Mouse (Mus musculus) adrenal gland, adult 2 months (tissue): ENCODE data around the gene Neu3. TPM values are rescaled to one million over a fixed set of nuclear protein-coding genes. Genes with fewer than 3 reads are reported as not detected.
"Not testable (repeated sequence)": the region's sequence is repeated elsewhere in the genome, so short reads cannot be mapped to it uniquely, and the experiment has no call there.

ENCODE experiments used
- DNase-seq: peaks from one replicate; pipeline ENCODE4 v3.0.0; 2021
- polyA plus RNA-seq: library from polyadenylated mRNA; depleted of rRNA; stranded (reverse); fragments of >200 nt; gene quantifications from 2 replicates; pipeline ENCODE4 v1.2.3, GENCODE M21; 2012
- total RNA-seq, 2 experiments: library from RNA; stranded (reverse); gene quantifications; 2 replicates each; pipeline ENCODE4 v1.2.3; 2021

The Neu3 gene
- total and polyA plus RNA-seq, 3 experiments, result 1.4 to 2.7 (median 1.8) TPM

DNA sequence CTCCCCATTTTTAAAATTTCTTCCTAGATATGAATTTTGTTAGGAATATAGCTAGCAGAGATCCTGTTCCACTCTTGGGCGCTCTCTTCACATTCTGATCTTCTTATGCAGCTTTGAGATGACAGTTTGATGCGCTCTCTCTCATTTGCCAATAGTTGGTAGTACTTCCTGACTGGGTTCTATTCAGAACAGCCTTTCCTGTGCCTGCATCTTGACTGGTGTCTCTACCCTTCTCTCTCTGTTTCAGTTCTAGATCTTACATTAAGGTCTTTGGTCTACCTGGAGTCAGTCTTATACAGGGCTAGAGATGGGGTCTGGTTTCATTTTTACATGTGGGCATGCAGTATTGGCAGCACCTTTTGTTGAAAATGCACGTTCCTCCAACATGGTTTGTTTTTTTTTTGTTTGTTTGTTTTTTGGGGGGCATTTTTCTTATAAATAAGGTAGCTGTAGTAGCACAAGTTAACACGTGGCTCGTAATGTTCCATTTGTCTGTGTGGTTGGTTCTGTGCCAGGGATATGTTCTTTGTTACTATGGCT, 6.2 kb upstream of the Neu3 start:
- DNase-seq, result no peak

DNA sequence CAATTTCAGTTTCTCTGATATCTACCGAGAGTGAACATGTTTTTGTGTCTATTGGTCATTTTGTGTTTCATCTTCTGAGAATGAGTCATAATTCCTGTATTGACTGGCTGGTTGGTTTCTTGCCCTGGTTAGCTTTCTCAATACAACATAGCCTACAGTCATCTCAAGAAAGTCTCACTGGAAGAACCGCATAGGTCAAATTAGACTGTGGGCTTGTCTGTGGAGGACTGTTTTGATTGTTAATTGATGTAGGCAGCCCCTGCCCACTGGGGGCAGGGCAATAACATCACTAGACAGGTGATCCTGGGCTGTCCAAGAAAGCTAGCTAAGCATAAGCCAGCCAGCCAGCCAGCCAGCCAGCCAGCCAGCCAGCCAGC, 5.6 kb upstream of the Neu3 start:
- no peak for DNase-seq

DNA sequence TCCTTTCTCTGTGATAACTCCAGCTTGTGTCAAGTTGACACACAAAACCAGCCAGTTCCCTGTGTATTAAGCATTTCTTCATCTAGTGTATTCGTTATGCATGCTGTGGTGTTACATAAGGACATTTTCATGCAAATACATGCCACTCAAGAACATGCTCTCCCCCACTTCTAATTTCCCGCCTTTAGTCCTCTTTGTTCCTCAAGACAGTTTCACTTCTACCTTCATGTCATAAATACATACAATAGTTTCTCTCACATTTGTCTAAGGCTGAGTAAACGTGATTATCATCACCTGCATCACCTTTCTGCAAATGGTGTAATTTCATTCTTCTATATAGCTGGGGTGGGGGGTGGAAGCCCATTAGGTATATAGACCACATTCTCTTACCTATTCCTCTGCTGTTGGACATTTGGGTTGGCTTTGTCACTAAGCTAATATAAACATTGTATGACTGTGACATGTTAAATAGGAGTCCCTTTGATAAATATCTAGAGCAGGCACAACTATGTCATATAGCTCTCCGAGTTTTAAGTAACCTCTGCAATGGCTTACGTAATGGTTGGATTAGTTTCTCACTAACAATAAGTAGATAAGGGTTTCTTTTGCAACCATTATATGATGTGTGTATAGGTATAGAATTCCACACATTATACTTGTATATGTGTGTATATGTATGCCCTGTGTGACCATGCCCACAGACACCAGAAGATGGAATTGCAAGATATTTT, 5.1 kb upstream of the Neu3 start:
- DNase-seq, result no peak

DNA sequence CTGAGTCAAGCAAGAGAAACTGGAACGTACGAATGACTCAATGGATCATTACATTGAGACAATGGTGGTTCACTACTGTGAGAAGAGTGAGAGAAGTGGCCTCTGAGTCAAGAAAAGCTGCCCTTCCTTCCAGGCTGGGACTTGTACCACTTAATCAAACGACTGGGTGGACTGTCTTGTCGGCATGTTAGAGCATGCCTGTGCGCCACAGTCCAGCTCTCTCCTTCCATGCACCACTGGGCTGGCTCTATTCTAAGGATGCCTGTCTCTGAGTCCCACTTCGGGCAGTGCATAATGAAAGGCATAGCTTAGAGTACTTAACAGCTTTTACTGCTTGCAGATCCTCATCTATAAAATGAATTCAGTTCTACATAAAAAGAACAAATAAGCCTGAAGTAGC, 2.1 kb downstream of the Neu3 start:
- DNase-seq, result no peak

DNA sequence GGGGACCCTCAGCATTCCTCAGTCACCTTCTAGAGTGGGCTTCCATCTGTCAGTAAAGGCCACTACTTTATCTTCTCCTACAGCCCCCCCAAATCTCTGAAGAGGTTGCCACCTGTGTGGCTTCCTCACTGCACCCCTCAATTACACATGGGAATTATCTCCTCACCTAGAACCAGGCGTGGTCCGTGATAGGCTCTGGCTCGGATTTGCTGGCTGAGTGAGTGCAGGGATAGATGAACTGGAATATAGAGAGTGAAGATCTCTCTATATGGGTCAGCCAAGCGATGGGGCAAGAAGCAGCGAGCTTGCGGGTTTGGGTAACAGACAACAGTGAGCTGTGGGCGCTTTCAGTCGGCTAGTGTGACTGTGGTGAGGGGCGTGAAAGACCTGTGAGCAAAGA, 2.7 kb downstream of the Neu3 start:
- no peak for DNase-seq

DNA sequence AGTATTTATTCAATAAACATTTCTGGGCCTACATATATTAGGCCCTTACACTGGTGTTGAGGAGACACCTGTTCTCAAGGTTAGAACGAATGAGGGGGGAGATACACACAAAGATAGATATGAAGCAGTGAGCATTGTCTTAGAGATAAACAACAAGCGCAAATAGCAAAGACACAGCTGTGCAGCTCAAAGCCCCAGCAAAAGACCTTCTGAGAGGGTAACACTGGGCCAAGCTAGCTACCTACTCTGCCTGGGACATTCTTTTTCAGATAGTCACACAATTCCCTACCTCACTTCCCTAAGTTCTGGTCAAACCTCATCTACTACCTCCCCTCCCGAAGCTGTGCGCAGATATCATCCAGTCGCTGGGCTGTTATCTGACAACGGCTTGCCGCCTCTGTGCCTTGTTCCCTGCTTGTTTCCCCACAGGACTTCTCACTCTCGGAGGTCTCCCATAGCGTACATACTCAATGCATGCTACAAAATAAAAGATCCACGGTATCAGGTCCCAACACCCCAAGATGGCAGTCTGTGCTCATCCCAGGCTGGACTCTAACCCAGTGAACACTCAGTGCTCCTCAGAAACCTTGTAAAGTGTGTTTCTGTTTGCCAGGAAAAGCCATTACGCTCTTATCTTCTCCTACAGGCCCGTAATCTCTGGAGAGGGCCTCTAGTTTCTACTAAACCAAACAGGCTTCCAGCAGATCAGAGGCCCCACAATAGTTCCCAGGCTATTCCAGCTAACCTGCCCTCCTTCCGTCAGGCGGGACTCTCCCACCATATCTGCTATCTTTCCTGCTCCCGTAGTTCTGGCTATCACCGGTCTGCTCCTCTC, 3.4 kb downstream of the Neu3 start:
- DNase-seq, result no peak

DNA sequence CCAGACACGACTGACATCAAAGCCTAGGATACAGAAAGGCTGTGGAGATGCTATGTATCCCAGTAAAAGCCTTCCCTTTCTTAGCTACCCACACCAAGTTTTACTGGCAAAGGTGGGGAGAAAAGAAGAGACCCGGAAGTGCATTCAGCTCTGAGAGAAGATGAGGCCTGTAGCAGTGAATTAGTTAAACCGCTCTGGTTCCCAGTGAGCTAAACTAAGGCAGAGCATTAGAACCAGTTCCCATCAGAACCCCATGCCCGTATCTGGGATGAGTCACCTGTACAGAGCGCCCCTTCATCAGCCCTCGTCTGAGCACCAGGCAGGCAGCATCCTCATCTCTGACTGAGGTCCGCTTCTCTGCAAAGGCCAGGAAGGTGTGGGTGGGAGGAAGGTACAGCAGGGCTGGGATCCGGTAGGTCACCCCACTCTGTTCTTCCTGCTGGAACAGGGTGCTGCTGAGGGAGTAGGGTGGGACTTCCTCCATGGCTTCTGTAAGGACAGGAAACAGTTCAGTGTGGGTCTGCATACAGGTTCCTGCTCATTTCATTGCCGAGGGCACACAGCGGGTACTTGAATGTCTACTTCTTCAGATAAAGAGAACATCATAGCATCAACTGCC, 5.1 kb downstream of the Neu3 start:
- DNase-seq, result no peak

DNA sequence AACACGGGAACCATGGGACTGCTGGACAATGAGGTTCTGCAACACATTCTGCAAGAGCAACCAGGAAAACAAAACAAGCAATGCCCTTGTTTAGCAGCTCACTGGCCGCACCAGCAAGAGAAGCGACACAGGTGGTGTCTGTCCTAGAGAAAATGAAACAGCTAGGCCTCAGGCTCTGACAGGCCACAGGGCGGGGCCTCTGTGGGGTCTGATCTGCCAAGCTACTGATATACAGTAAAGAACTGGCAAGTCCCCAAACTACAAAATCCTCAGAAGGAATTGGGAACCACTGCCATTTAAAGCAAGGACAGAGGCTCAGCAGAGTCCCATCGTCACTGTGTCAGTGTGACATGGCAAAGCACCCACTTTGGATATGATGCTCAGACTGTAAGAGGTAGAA, 5.8 kb downstream of the Neu3 start:
- DNase-seq, result no peak

DNA sequence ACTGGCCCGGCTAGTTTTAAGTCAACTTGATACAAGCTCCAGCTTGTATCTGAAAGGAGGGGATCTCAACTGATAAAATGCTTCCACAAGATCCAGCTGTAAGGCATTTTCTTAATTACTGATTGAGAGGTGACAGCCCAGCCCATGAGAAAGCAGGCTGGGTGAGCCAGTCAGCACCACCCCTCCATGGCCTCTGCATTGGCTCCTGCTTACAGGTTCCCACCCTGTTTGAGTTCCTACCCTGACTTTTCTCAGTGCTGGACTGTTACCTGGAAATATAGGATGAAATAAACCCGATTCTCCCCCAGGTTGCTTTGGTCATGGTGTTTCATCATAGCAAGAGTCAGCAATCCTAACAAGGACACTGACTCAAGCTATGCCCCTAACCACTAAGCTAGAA, 6.3 kb downstream of the Neu3 start:
- no peak for DNase-seq

DNA sequence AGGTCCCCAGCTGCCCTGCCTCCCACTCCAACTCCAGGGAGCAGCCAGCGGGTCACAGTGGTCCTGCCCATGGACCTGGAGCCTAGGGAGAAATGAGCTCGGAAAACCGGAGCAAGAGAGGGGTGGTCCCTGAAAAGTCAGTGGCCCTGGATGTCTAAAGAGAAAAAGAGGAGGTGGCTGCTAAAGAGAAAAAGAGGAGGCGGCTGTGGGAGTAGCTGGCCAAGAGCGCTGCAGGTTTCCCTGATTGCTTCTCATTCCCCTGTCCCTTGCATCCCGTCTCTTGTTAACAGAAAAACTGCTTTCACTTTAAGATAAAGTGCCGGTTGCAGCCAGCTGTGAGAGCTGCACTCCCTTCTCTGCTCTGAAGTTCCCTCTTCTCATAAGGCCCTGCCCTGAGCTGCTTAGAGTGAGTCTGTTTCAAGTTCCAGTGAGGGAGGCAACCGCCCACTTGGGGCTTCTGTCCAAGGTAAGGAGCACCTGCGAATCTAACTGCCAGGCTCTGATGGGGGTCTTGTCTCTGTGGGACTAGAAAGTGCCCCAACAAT, 10.0 kb downstream of the Neu3 start:
- not testable (repeated sequence) for DNase-seq

DNA sequence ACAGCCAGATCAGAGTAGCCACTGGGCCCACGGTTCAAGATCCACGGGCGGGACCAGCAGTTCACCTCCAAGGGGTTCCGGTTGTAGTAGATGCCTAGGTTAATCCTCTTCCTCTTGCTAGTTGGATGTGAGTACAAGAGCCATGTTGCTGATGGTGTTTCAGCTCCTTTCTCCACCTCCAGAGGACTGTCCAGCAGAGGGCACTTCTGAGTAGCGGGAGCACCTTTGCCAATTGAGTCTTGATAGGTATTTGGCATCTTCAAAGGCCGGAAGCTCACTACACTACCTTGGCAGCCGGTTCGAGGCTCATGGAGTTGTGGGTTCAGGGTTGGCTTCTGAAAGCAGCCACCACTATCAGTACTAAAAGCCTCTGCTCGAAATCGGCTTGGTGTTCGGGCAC, 14.8 kb downstream of the Neu3 start:
- peak; percentile 32 for DNase-seq

DNA sequence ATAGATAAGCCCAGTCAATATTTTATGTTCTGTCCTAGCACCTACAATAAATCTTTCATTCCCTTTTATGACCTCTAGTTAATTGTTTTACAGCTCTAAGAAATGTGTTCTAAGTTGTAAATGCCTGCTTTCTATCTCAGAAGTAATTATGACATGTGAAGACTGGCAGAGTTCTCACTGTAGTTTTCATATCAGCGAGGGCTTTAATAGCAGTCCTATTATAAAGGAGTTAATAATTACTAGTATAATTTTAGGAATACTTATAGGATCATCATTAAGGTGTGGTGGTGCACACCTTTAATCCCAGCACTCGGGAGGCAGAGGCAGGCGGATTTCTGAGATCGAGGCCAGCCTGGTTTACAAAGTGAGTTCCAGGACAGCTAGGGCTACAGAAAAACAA, 16.6 kb downstream of the Neu3 start:
- no peak for DNase-seq

DNA sequence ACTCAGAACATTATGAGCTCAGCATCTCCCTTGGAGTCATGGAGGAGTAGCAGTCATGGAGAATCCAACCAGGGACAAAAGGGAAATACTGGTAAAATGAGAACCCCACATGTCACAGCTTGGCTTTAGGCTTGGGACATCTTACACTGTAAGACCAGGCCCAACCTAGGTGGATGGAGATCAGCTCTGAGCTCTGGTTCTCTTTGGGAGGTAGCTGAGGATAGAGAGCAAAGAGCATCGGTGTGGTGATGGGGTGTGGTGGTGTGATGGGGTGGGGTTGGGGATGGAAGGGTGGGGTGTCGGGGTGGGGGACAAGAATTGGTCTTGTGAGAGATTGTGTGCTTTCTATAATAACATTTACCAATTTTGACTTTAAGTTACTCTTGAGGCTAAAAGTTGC, 17.4 kb downstream of the Neu3 start:
- no peak for DNase-seq

DNA sequence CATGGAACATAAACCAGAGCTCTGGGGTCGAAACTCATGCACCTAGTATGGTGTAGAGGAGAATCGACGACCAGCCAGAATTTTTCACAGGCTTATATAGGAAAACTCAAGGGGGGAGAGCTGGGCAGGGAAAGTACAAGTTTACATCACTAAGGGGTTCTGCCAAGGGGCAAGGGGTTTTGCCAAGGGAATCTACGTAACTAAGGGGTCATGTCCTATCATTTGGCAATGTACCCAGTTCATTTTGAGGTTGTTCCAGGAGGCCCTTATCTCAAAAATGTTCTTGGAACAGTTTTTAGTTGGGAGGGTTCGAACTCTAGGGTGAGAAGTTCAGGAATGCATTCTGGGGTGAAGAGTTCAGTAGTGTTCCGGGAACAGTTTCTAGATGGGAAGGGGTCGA, 21.2 kb downstream of the Neu3 start:
- DNase-seq, result not testable (repeated sequence)

DNA sequence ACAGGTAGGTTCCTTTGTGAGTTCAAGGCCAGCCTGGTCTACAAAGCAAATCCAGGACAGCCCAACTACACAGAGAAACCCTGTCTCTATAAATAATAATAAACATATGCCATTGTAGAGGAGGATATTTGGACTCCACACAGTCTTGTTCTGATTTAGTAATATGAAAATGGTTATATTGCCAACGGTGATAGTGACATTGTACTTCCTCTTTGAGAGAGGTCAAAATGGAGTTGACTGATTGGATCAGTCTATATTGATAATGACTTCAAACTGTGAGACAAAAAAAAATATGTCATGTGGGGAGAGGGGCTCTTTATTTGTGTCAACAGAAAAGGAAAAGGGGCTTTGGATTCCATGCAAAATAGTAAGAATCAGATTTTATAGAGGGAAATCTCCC, 22.9 kb downstream of the Neu3 start:
- DNase-seq, result no peak

DNA sequence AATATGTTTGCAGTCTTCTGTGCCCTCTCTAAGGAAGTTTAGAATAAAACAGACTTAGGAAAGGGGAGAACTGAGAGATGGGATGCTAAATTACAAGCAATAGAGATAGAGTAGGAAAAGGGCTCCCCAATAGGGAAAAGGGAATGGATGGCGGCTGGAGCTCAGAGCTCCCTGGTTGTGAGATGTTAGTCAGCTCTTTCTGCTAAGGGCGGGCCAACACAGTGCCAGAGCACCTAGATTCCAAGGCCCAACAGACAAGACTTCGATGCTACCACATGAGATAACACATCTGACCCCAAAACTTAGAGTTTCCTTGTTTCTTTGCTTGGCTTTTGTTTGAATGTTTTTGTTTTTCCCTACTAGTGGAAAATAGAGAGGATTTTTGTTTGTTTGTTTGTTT, 24.2 kb downstream of the Neu3 start:
- DNase-seq, result not testable (repeated sequence)

DNA sequence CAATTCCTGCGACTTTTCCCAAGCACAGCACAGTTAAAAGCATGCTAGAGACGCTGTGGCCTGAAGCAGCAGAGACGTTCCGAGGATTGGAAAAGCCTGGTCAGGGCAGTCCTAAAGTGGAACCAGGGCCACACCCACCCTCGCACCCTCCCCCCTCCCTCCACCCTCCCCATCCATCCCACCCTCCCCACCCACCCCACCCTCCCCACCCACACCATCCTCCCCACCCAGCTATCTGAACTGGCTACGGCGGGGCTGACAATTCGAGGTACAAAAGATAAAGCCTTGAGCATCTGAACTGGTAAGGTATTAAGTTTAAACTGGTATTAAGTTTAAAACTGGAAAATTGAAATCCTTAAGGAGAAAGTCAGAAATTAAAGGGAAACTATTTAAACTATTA, 24.7 kb downstream of the Neu3 start:
- no peak for DNase-seq

DNA sequence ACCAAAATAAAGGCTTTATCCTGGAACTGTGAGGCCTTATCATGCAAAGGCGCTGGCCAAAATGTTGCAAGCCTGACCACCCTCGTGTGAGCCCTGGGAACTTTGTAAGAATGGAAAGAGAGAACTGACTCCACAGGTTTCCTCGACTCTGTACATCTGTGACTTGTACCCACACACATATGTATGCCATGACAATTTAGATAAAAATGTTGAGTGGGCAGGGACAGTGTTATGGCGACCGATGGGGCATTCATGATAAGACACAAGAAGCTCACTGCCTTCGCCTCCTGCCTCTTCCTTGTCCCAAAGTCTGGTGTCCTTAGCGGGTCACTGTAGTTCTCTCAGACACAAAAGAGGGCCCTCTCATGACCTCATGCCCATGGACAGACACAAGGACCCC, 29.1 kb downstream of the Neu3 start:
- DNase-seq, result no peak

DNA sequence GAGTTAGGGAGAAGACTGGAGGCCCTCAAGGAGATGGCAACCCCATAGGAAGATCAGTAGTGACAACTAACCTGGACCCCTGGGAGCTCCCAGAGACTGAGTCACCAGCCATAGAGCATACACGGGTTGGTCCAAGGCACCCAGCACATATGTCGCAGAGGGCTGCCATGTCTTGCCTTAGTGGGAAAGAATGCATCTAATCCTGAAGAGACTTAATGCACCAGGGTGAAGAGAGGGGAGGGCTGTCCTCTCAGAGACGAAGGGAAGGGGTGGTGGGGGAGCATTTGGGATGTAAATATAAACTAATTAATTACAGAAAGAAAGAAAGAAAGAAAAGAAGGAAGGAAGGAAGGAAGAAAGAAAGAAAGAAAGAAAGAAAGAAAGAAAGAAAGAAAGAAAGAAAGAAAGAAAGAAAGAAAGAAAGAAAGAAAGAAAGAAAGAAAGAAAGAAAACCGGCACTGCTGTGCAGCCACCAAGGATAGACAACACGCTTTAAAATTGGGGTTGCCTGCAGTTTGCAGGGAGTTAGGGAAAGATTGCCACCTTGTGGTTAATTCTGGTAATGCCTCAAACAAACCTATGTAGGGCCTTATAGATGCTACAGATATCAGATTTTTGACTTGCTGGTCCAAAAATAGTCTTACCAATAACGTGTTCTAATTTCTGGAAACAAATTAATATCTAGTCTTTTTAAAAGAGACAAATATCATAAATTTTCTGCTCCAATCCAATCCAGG, 30.1 kb downstream of the Neu3 start:
- peak; percentile 45 for DNase-seq

DNA sequence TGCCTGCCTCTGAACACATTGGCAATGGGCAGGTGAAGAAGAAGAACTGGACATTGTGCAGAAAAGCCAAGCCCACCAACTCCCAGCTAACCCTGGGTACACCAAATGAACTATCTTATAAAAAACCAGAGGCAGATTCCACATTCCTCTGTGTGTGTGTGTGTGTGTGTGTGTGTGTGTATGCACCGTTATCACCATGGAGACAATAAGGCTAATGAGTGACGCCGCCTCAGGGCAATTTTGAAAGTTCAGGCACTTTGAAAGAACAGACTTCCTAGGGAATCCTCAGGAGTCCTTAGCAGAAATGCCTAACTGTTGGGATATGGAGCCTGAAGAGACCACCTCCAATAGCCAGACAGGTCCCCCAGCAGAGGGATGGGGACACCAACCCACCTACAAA, 31.0 kb downstream of the Neu3 start:
- no peak for DNase-seq

DNA sequence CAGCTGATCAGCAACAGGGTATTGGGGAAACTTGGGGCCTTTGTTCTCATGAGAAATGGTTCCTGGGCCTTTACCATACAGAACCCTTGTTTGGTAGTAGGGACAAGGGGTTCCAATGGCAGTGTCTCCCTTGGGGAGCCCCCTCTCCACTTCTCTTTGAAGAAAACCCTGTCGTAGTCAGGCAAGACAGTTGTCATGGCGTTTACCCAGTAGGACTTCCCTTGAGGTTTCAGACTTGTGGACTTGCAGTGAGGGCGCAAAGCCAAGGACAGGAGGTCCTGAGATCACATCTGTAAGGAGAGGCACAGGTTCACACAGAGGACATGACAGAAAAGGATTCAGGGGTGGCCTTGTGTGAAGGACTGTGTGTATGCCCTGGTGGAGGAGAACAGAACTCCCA, 31.7 kb downstream of the Neu3 start:
- no peak for DNase-seq
